Mouse (Mus musculus): ENCODE data around the gene Exoc2. TPM values are rescaled to one million over a fixed set of nuclear protein-coding genes. Genes with fewer than 3 reads are reported as not detected.

Exoc2 gene
- total RNA-seq, 4 experiments from 2014 or later, result 41.5 to 47.2 (median 43.8) TPM

GRCm38 (mm10) chr13:30972102-30972501 is 1.8 kb downstream of the Exoc2 start:
- no peak for DNase-seq (ENCODE audit: low spot score in 2 of 2)

- no peak for DNase-seq (ENCODE audit: low spot score in 2 of 2)
Measured at GRCm38 (mm10) chr13:30971047-30971446, 2.8 kb downstream of the Exoc2 start.

GRCm38 (mm10) chr13:30968311-30968710 is 5.6 kb downstream of the Exoc2 start:
- no peak for DNase-seq (ENCODE audit: low spot score in 2 of 2)

GRCm38 (mm10) chr13:30966507-30966911 is 7.4 kb downstream of the Exoc2 start:
- no peak for DNase-seq (ENCODE audit: low spot score in 2 of 2)

GRCm38 (mm10) chr13:30961932-30962331 is 12.0 kb downstream of the Exoc2 start:
- peak in 1 of 2 experiments; percentile 2 for DNase-seq (ENCODE audit: low spot score in 2 of 2)

- DNase-seq (ENCODE audit: low spot score in 2 of 2), result peak in 1 of 2 experiments; percentile 0
Measured at GRCm38 (mm10) chr13:30960714-30961113, 13.2 kb downstream of the Exoc2 start.

- DNase-seq (ENCODE audit: low spot score in 2 of 2), result peak in 1 of 2 experiments; percentile 1
Measured at GRCm38 (mm10) chr13:30953580-30953979, 20.3 kb downstream of the Exoc2 start.

- peak in 1 of 2 experiments; percentile 3 for DNase-seq (ENCODE audit: low spot score in 2 of 2)
Measured at GRCm38 (mm10) chr13:30952044-30952443, 21.8 kb downstream of the Exoc2 start.

- no peak for DNase-seq (ENCODE audit: low spot score in 2 of 2)
Measured at GRCm38 (mm10) chr13:30949181-30949580, 24.7 kb downstream of the Exoc2 start.

GRCm38 (mm10) chr13:30947540-30947939 is 26.4 kb downstream of the Exoc2 start, which contains the start of gene Hus1b:
Hus1b (minus strand) TSS chr13:30947759.
- no peak for DNase-seq (ENCODE audit: low spot score in 2 of 2)

GRCm38 (mm10) chr13:30947129-30947528 is 26.8 kb downstream of the Exoc2 start:
- DNase-seq (ENCODE audit: low spot score in 2 of 2), result no peak

- no peak for DNase-seq (ENCODE audit: low spot score in 2 of 2)
Measured at GRCm38 (mm10) chr13:30945788-30946187, 28.1 kb downstream of the Exoc2 start.

GRCm38 (mm10) chr13:30932972-30933371 is 40.9 kb downstream of the Exoc2 start:
- no peak for DNase-seq (ENCODE audit: low spot score in 2 of 2)

- no peak for DNase-seq (ENCODE audit: low spot score in 2 of 2)
Measured at GRCm38 (mm10) chr13:30931613-30932012, 42.3 kb downstream of the Exoc2 start.

GRCm38 (mm10) chr13:30929119-30929518 is 44.8 kb downstream of the Exoc2 start:
- no peak for DNase-seq (ENCODE audit: low spot score in 2 of 2)

- DNase-seq (ENCODE audit: low spot score in 2 of 2), result no peak
Measured at GRCm38 (mm10) chr13:30924269-30924668, 49.6 kb downstream of the Exoc2 start.

GRCm38 (mm10) chr13:30921914-30922313 is 52.0 kb downstream of the Exoc2 start:
- DNase-seq (ENCODE audit: low spot score in 2 of 2), result no peak

GRCm38 (mm10) chr13:30913757-30914156 is 60.1 kb downstream of the Exoc2 start:
- no peak for DNase-seq (ENCODE audit: low spot score in 2 of 2)

GRCm38 (mm10) chr13:30913028-30913427 is 60.9 kb downstream of the Exoc2 start:
- no peak for DNase-seq (ENCODE audit: low spot score in 2 of 2)

- no peak for DNase-seq (ENCODE audit: low spot score in 2 of 2)
Measured at GRCm38 (mm10) chr13:30911931-30912625, 61.8 kb downstream of the Exoc2 start.

GRCm38 (mm10) chr13:30910889-30911288 is 63.0 kb downstream of the Exoc2 start:
- no peak for DNase-seq (ENCODE audit: low spot score in 2 of 2)

- no peak for DNase-seq (ENCODE audit: low spot score in 2 of 2)
Measured at GRCm38 (mm10) chr13:30902286-30902685, 71.6 kb downstream of the Exoc2 start.

GRCm38 (mm10) chr13:30901387-30902041 is 72.4 kb downstream of the Exoc2 start:
- no peak for DNase-seq (ENCODE audit: low spot score in 2 of 2)

Data from left cerebral cortex, adult 8-10 months (tissue).